Mouse (Mus musculus) hindbrain, embryonic 16.5 days (tissue): ENCODE results near the gene Ap5z1. TPM values are rescaled to one million over a fixed set of nuclear protein-coding genes. Genes with fewer than 3 reads are reported as not detected.

Experiments used
- ATAC-seq: fragments of 200-750 bp; cut with Nextera tagmentation; 2 replicates; pipeline ENCODE4 v1.8.0; 2017; ENCODE audit warnings: moderate TSS enrichment, moderate library complexity
- H3K27ac ChIP-seq: fragments of 300-500 bp; sonication (generic); 2 replicates; pipeline ENCODE4 v1.5.1; 2014; ENCODE audit warnings: low read depth, mild to moderate bottlenecking, control low read depth, low read length, moderate library complexity
- H3K27me3 ChIP-seq: fragments of 300-500 bp; sonication (generic); replicated peaks from 2 replicates; pipeline ENCODE4 v1.6.1; 2014; ENCODE audit warnings: low read length; ENCODE audit not compliant: control insufficient read depth, insufficient read depth
- H3K36me3 ChIP-seq: fragments of 300-500 bp; sonication (generic); 2 replicates; pipeline ENCODE4 v1.6.1; 2014; ENCODE audit warnings: mild to moderate bottlenecking, low read length, moderate library complexity, mixed read lengths; ENCODE audit not compliant: control insufficient read depth, insufficient read depth
- H3K4me1 ChIP-seq: fragments of 300-500 bp; sonication (generic); 2 replicates; pipeline ENCODE4 v1.6.1; 2014; ENCODE audit warnings: low read depth, low read length; ENCODE audit not compliant: control insufficient read depth, insufficient read depth
- H3K4me2 ChIP-seq: fragments of 300-500 bp; sonication (generic); 2 replicates; pipeline ENCODE4 v1.6.1; 2014; ENCODE audit warnings: mild to moderate bottlenecking, low read length, control low read depth, moderate library complexity
- H3K4me3 ChIP-seq: fragments of 300-500 bp; sonication (generic); 2 replicates; pipeline ENCODE4 v1.5.1; 2014; ENCODE audit warnings: mild to moderate bottlenecking, low read length, control low read depth, moderate library complexity
- H3K9ac ChIP-seq: fragments of 300-500 bp; sonication (generic); 2 replicates; pipeline ENCODE4 v1.6.1; 2014; ENCODE audit warnings: low read depth, mild to moderate bottlenecking, control low read depth, low read length, moderate library complexity
- H3K9me3 ChIP-seq: fragments of 300-500 bp; sonication (generic); 2 replicates; pipeline ENCODE4 v1.6.1; 2014; ENCODE audit warnings: mild to moderate bottlenecking, low read length, moderate library complexity; ENCODE audit not compliant: control insufficient read depth
- WGBS: fragments of 180-500 bp; shearing (Covaris S2); extraction: QIAGEN DNeasy Blood & Tissue Kit; methylation state at CpG from one replicate; pipeline ENCODE4 v1.1.7; 2014; 5-methylcytosine and 5-hydroxymethylcytosine counted together
- polyA plus RNA-seq: library from polyadenylated mRNA; unstranded; fragments of >200 nt; fragmentation: Nextera tagmentation; extraction: Ambion mirVana; gene quantifications from 2 replicates; pipeline ENCODE4 v1.2.1, GENCODE M21; 2015

Ap5z1 gene
- polyA plus RNA-seq, 1 experiment from 2014 or later = 12.3 TPM

- Histone ChIP-seq H3K4me2 (no peak overlapping the region), H3K4me1 (peaks cover 25% of the 10 kb centered on the region), H3K27ac (no peak overlapping the region), H3K36me3 (no peaks in the 10 kb centered on the region), H3K9ac (no peak overlapping the region; the same call in 1 of the 2 replicates), H3K4me3 (no peak overlapping the region), H3K9me3 (no peaks in the 10 kb centered on the region), H3K27me3 (no peaks in the 10 kb centered on the region)
- ATAC-seq = no peak
- WGBS = 62% methylated on average over 10 of the region's 10 CpGs
These were observed 40.6 kb upstream of the Ap5z1 start for GRCm38 (mm10) chr5:142423141-142423540.

GRCm38 (mm10) chr5:142423701-142424100 is 40.0 kb upstream of the Ap5z1 start:
- H3K4me2 ChIP-seq = no peak overlapping the region
- peaks cover 25% of the 10 kb centered on the region for H3K4me1 ChIP-seq
- ATAC-seq = no peak
- no peak overlapping the region for H3K9ac ChIP-seq
- 37% methylated on average over 3 of the region's 3 CpGs for WGBS
- no peaks in the 10 kb centered on the region for H3K9me3 ChIP-seq
- no peak overlapping the region for H3K27ac ChIP-seq
- no peak overlapping the region for H3K4me3 ChIP-seq
- H3K27me3 ChIP-seq = no peaks in the 10 kb centered on the region
- H3K36me3 ChIP-seq = no peaks in the 10 kb centered on the region

- H3K4me2 ChIP-seq = no peak overlapping the region
- peak; percentile 79 for ATAC-seq
- no peaks in the 10 kb centered on the region for H3K36me3 ChIP-seq
- no peak overlapping the region for H3K9ac ChIP-seq
- H3K4me3 ChIP-seq = no peak overlapping the region
- no peaks in the 10 kb centered on the region for H3K9me3 ChIP-seq
- H3K4me1 ChIP-seq = peaks cover 25% of the 10 kb centered on the region
- peak overlapping the region; percentile 74 for H3K27ac ChIP-seq
- no peaks in the 10 kb centered on the region for H3K27me3 ChIP-seq
- WGBS = 59% methylated on average over 13 of the region's 13 CpGs
These were observed 39.0 kb upstream of the Ap5z1 start for GRCm38 (mm10) chr5:142424627-142425349.

GRCm38 (mm10) chr5:142426476-142426875 is 37.3 kb upstream of the Ap5z1 start:
- no peak for ATAC-seq

GRCm38 (mm10) chr5:142427876-142428275 is 35.9 kb upstream of the Ap5z1 start:
- H3K4me1 ChIP-seq = peaks cover 27% of the 10 kb centered on the region

More at GRCm38 (mm10) chr5:142426476-142426875, 37.3 kb upstream of the Ap5z1 start:
- H3K4me2 ChIP-seq = no peak overlapping the region
- H3K4me1 ChIP-seq = peaks cover 25% of the 10 kb centered on the region
- no peaks in the 10 kb centered on the region for H3K27me3 ChIP-seq
- H3K9me3 ChIP-seq = no peaks in the 10 kb centered on the region
- 90% methylated on average over 2 of the region's 2 CpGs for WGBS
- no peak overlapping the region for H3K4me3 ChIP-seq
- H3K9ac ChIP-seq = no peak overlapping the region
- no peak overlapping the region for H3K27ac ChIP-seq
- no peaks in the 10 kb centered on the region for H3K36me3 ChIP-seq

GRCm38 (mm10) chr5:142428691-142429090 is 35.1 kb upstream of the Ap5z1 start:
- Histone ChIP-seq H3K27me3 (no peaks in the 10 kb centered on the region), H3K4me3 (no peak overlapping the region), H3K4me1 (peaks cover 27% of the 10 kb centered on the region), H3K4me2 (no peak overlapping the region), H3K9ac (no peak overlapping the region), H3K36me3 (no peaks in the 10 kb centered on the region), H3K27ac (no peak overlapping the region), H3K9me3 (no peaks in the 10 kb centered on the region)
- no peak for ATAC-seq
- WGBS = 66% methylated on average over 6 of the region's 6 CpGs

More at GRCm38 (mm10) chr5:142427876-142428275, 35.9 kb upstream of the Ap5z1 start:
- no peak overlapping the region for H3K4me2 ChIP-seq
- peak overlapping the region; percentile 34; the same call in 1 of the 2 replicates for H3K27ac ChIP-seq
- no peak overlapping the region for H3K9ac ChIP-seq
- no peaks in the 10 kb centered on the region for H3K27me3 ChIP-seq
- H3K9me3 ChIP-seq = no peaks in the 10 kb centered on the region
- no peak overlapping the region for H3K4me3 ChIP-seq
- H3K36me3 ChIP-seq = no peaks in the 10 kb centered on the region
- 41% methylated on average over 10 of the region's 10 CpGs for WGBS
- ATAC-seq = no peak

GRCm38 (mm10) chr5:142431029-142431428 is 32.7 kb upstream of the Ap5z1 start:
- Histone ChIP-seq H3K9ac (no peak overlapping the region), H3K4me1 (peaks cover 15% of the 10 kb centered on the region; the same call in 1 of the 2 replicates), H3K27me3 (no peaks in the 10 kb centered on the region), H3K4me2 (no peak overlapping the region), H3K4me3 (no peak overlapping the region), H3K27ac (no peak overlapping the region), H3K36me3 (peaks cover 9% of the 10 kb centered on the region), H3K9me3 (no peaks in the 10 kb centered on the region)
- ATAC-seq = no peak
- 78% methylated on average over 12 of the region's 12 CpGs for WGBS

GRCm38 (mm10) chr5:142431811-142432434 is 31.8 kb upstream of the Ap5z1 start:
- Histone ChIP-seq H3K36me3 (peaks cover 14% of the 10 kb centered on the region), H3K4me2 (no peak overlapping the region), H3K4me3 (no peak overlapping the region), H3K4me1 (peaks cover 13% of the 10 kb centered on the region; the same call in 1 of the 2 replicates), H3K9me3 (no peaks in the 10 kb centered on the region), H3K27ac (no peak overlapping the region), H3K9ac (no peak overlapping the region), H3K27me3 (no peaks in the 10 kb centered on the region)
- no peak for ATAC-seq
- 79% methylated on average over 9 of the region's 9 CpGs for WGBS

GRCm38 (mm10) chr5:142432695-142433094 is 31.0 kb upstream of the Ap5z1 start:
- Histone ChIP-seq H3K27ac (no peak overlapping the region), H3K4me2 (no peak overlapping the region), H3K36me3 (peaks cover 14% of the 10 kb centered on the region), H3K27me3 (no peaks in the 10 kb centered on the region), H3K4me1 (peaks cover 12% of the 10 kb centered on the region; the same call in 1 of the 2 replicates), H3K9ac (no peak overlapping the region), H3K4me3 (no peak overlapping the region), H3K9me3 (no peaks in the 10 kb centered on the region)
- no peak for ATAC-seq
- WGBS = 89% methylated on average over 4 of the region's 4 CpGs
